Mouse (Mus musculus): ENCODE measurements around the gene Slc7a8.

GRCm38 (mm10) chr14:54687251-54687650 is 94.5 kb downstream of the Slc7a8 start:
- no peak for TF ChIP-seq CTCF (IDR thresholded peaks at IDR 0.05; ENCODE audit: low read depth)
- TF ChIP-seq EP300 (optimal IDR thresholded peaks at IDR 0.05), result no peak
